Mouse (Mus musculus) G1E (cell line): ENCODE data around the gene OR5BS1P.

Source experiments
- CTCF ChIP-seq: IDR thresholded peaks from 2 replicates; pipeline ENCODE4 v1.5.1; 2012; ENCODE audit warnings: low read depth, low read length, inconsistent platforms, mixed read lengths
- POLR2AphosphoS5 ChIP-seq: IDR thresholded peaks from 2 replicates; pipeline ENCODE4 v1.6.1; 2012; ENCODE audit warnings: low read depth, low read length, inconsistent platforms; ENCODE audit not compliant: insufficient replicate concordance

DNA sequence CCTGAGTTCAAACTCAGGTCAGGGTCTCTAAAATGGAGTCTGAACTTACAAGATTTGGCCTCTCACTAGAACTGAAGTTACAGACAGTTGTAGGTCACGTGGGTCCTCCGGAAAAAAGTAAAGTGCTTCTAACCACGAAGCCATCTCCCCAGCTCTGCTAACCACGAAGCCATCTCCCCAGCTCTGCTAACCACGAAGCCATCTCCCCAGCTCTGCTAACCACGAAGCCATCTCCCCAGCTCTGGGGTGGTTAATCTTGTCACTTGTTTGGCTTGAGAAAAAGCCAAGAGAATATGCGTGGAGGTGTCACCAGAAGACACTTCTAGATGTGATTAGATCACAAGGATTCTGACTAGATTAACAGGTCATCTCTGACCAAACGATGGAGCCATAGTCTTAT, 44.5 kb downstream of the OR5BS1P start:
- TF ChIP-seq CTCF (no peak), POLR2AphosphoS5 (no peak)
